Mouse (Mus musculus) macrophage (primary cell): Measurements from ENCODE around the gene Gtdc1. TPM values are rescaled to one million over a fixed set of nuclear protein-coding genes. Genes with fewer than 3 reads are reported as not detected.

Experiments used
- H3K27ac ChIP-seq: fragments of 350-480 bp; formaldehyde crosslinking; 2 replicates; pipeline ENCODE4 v1.9.0; 2021
- H3K36me3 ChIP-seq: fragments of 350-480 bp; formaldehyde crosslinking; 2 replicates; pipeline ENCODE4 v1.9.0; 2021; ENCODE audit errors: inconsistent target
- H3K4me3 ChIP-seq: fragments of 350-480 bp; formaldehyde crosslinking; 2 replicates; pipeline ENCODE4 v1.9.0; 2021; ENCODE audit errors: inconsistent target
- H3K79me2 ChIP-seq: fragments of 350-480 bp; formaldehyde crosslinking; 2 replicates; pipeline ENCODE4 v1.9.0; 2021; ENCODE audit errors: inconsistent target
- WGBS: methylation state at CpG from one replicate; pipeline ENCODE4 v1.1.7; 2026; ENCODE audit warnings: inconsistent platforms; ENCODE audit not compliant: missing documents; 5-methylcytosine and 5-hydroxymethylcytosine counted together
- polyA plus RNA-seq: library from polyadenylated mRNA; stranded (reverse); fragments of 250-400 nt; gene quantifications from 3 replicates; pipeline ENCODE4 v1.2.4, GENCODE M21; 2018; ENCODE audit warnings: inconsistent platforms

Gene Gtdc1
- polyA plus RNA-seq, 1 experiment from 2014 or later: 28.8 TPM

DNA sequence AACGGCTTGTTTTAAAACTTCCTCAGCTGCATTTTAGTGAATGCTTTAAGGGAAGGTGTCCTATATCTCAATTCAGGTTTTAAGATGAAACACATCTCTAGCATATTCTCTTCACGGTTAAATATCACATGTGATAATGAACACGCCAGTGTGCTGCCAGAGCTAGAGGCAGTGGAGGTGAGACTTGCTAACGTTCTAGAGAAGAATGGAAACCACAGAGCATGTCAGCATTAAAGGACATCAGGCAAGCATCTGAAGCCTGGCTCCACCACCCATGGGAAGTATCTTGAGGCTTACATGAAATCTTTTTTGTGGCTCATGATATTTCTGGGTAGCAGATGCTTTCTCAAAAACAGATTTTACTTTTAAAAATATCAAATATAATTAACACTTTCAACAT, 365.7 kb downstream of the Gtdc1 start:
- H3K36me3 ChIP-seq: no peaks in the 10 kb centered on the region
- H3K79me2 ChIP-seq: no peaks in the 10 kb centered on the region
- H3K27ac ChIP-seq: no peak overlapping the region
- WGBS: 93% methylated on average over 4 of the region's 4 CpGs
- no peak overlapping the region for H3K4me3 ChIP-seq

DNA sequence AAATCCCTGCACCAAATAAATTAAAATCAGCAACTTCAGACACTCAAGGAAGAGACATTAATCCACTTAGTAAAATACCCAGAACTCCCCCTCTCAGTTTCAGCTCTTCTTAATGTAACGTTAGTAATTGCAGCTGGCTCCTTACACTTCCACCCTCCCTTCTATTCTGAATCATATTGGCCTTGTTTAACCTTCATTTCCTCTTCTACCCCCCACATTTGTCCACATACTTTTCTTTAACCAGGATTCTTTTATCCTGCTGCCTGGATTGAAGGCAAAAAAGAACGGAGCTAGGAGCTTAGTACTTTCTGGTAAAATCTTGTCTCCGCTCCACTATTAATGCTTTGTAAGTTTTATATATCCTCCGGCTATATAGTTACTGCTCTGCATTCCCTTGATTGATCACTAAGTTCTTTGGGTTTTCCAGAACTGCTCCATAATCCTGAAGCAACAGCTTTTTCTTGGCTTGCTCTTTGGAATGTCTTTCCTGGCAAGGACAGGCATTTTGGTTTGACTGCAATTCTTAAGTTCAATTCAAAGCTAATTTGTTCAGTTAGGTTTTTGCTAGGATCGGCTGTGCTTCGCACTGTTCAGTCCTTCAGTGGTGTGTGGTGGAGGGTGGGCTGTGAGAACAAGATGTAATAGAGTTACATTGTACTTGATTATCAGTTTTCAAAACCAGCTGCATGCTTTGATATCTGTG, 368.1 kb downstream of the Gtdc1 start:
- 87% methylated on average over 6 of the region's 6 CpGs for WGBS
- Histone ChIP-seq H3K79me2 (no peaks in the 10 kb centered on the region), H3K27ac (no peak overlapping the region), H3K36me3 (no peaks in the 10 kb centered on the region), H3K4me3 (no peak overlapping the region)

DNA sequence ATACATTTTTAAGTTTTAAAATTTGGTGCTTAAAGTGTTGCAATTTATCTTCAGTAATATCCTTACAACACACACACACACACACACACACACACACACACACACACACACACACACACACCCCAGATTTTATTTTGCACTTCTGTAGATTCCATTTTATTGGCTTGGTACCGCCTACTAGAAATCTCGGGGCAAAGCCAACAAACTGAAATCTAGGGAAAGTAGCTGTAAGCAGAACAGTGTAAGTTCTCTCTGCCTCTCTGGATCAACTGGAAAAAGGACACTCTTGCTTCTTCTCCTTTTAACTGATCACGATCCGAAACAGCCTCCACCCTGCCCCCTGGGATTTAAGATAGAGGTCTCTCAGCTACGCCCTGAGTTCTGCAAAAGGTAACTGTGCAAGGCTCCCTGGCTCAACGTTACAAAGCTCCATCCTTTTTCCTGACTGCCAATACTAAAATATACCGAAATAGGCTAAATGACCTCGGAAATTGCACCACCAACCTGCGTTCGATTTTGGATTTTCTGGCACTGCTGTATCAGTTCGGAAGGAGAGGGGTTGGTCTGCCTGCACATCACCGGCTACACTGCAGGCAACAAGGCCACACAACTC, 369.7 kb downstream of the Gtdc1 start:
- Histone ChIP-seq H3K27ac (no peak overlapping the region), H3K79me2 (no peaks in the 10 kb centered on the region), H3K4me3 (no peak overlapping the region), H3K36me3 (no peaks in the 10 kb centered on the region)
- 70% methylated on average over 12 of the region's 12 CpGs for WGBS

DNA sequence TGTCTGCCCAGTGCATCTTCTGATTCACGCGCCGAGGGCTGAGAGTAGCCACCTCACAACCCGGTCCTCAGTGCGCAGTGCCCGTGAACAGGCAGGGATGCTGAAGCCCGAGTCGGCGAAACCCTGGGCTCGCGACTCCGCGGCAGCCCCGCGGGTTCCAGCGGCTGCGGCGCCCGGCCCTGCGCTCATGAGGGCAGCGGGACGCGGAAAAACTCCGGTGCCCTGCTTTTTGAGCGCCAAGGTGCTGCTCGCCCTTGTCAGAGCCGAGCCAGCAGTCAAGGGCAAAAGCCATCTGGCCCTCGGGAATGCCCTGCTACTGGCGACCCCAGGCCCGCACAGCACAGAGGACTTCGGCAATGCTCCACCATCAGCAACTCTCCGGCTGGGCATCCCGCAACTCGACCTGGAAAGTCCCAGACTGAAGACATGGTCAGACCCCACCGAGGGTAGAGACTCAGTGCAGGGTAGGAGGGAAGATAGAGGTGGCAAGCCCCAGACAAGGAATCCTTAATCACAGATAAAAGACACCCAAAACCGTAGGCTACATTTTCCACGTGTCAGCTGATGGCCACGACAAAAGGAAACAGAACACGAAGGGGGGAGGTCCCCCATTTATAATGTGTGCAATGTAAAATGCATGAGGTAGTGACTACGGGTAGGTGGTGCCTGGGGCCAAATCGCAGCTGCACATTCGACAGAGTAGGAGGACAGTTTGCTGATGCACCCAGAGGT, 370.4 kb downstream of the Gtdc1 start:
- Histone ChIP-seq H3K79me2 (no peaks in the 10 kb centered on the region), H3K4me3 (no peak overlapping the region)
- WGBS: 3% methylated on average over 42 of the region's 42 CpGs

DNA sequence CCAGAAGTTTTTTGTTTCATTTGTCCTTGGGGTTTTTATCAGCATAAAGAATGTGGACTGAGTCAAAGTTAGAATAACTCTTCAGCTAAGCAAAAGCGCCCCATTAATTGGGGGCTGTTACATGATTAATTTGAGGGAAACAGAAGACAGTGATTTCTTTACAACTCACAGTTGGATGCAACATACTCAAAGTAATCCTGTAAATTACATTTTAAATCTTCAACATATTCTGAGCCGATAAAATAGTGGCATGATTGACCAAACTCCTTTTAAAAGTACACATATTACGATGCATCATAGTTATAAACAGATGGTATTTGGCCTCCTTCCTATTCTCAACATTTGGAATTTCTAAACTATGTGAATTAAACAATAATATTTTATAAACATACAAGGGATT, 372.7 kb downstream of the Gtdc1 start:
- no peak overlapping the region for H3K27ac ChIP-seq
- no peak overlapping the region for H3K4me3 ChIP-seq
- no peaks in the 10 kb centered on the region for H3K79me2 ChIP-seq
- no peaks in the 10 kb centered on the region for H3K36me3 ChIP-seq
- WGBS: 90% methylated on average over 3 of the region's 3 CpGs

More for the DNA sequence above, 370.4 kb downstream of the Gtdc1 start:
- no peak overlapping the region for H3K27ac ChIP-seq
- no peaks in the 10 kb centered on the region for H3K36me3 ChIP-seq

DNA sequence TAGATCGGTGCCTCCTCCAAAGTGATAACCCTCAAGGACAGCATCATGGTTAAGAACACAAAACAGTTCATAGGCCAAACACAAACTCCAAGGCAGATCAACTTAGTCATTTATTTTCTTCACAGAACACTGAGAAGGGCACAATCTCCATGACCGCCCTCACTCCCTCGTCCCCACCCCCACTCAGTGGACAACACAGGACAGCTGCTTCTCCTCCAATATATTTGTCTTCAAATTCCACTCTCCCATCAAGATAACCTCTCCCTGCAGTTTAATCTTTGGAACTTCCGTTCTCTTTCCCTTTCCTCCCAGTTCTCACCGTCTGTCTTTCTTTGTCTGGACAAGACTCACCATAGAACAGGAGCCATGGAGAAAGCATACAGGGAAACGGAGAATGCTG, 378.1 kb downstream of the Gtdc1 start:
- Histone ChIP-seq H3K27ac (no peak overlapping the region), H3K4me3 (no peak overlapping the region), H3K79me2 (no peaks in the 10 kb centered on the region), H3K36me3 (no peaks in the 10 kb centered on the region)
- 92% methylated on average over 6 of the region's 6 CpGs for WGBS

DNA sequence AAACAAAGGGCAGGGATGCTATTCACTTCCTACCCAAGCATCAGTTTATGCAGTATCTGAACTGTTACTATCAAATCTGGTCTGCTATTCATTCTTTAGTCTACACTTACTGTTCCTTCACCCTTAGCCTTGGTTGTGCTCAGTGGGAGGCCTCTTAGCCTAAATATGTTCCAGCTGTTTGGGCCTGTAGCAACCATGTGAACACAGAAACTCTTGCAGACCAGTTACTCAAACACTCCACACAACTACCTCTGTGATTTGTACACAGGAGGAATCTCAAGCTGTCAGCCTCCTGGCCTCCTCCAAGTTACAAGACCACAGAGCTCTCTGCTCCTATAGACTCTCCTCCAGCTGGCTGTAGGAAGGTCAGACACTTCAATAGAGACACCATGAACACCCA, 384.7 kb downstream of the Gtdc1 start:
- Histone ChIP-seq H3K4me3 (no peak overlapping the region), H3K79me2 (no peaks in the 10 kb centered on the region), H3K27ac (no peak overlapping the region), H3K36me3 (no peaks in the 10 kb centered on the region)

DNA sequence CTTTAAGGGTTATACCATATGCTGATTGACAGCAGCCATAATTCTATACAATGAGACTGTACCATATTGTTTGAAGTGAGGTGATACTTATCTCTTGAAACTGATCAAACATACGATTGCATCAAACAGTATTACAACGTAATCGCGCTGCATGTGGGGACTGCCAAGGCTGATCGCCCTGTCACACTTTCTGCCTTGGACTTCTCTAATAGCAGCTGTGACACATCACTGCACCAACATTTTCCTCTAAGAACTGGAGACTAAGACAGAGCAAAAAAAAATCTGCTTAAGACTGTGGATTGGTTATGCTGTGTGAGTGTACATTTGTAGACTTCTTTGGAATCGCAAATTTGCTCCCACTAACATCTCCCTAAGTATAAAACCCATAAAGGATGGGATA, 385.7 kb downstream of the Gtdc1 start:
- Histone ChIP-seq H3K36me3 (no peaks in the 10 kb centered on the region), H3K27ac (no peak overlapping the region), H3K79me2 (no peaks in the 10 kb centered on the region), H3K4me3 (no peak overlapping the region)
- WGBS: 93% methylated on average over 6 of the region's 6 CpGs

DNA sequence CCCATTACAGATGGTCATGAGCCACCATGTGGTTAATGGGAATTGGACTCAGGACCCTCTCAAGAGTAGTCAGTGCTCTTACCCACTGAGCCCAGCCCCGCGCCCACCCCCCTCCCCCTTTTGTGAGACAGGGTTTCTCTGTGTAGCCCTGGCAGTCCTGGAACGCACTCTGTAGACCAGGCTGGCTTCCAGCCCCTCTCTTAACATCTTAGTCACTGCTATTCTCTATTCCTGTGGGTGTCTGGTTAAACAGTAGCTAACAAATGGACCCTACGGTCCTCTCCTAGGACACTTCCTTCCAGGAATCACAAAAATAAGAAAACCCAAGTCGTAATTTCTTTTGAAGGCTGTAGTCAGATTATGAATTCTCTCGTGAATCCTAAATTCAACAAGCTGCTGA, 386.6 kb downstream of the Gtdc1 start:
- H3K79me2 ChIP-seq: no peaks in the 10 kb centered on the region
- WGBS: 93% methylated on average over 6 of the region's 6 CpGs
- no peak overlapping the region for H3K27ac ChIP-seq
- no peaks in the 10 kb centered on the region for H3K36me3 ChIP-seq
- no peak overlapping the region for H3K4me3 ChIP-seq

DNA sequence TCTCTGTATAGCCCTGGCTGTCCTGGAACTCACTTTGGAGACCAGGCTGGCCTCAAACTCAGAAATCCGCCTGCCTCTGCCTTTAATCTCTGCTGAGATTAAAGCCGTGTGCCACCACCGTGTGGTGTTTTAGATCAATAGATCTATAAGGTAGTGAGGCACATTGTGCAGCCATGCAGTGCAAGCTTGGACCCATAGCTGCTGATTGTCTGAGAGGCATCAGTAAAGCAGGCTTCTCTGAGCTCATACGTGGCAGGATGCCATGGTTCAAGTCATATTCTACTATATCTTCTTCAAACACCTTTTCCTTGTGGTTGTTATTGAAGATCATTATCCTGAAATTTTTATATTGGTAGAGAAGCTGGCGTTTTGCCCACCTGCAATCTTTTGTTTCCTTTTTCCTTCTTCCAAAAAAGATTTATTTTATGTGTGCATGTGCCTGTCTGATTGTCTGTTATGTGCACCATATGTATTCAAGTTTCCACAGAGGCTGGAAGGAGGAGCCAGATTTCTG, 388.3 kb downstream of the Gtdc1 start:
- Histone ChIP-seq H3K4me3 (no peak overlapping the region), H3K79me2 (no peaks in the 10 kb centered on the region)
- 96% methylated on average over 5 of the region's 5 CpGs for WGBS

DNA sequence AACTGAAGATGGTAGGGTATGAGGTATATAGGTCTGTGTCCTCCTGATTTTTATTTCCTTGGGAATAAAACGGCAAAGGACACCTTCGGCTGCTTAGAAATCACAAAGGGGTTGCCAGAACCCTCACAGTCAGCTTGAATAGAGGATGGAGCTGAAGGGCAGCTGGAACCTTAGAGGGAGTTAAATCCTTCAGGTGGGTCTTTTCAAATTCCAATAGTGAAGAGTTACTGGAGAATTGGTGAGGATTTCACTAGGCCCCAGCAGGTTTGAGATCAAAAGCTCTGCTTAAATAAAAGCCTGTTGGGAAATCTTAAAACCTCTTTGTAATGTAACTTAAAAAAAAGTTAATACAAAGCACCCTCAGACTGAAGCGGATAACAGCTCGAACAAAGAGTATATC, 389.3 kb downstream of the Gtdc1 start:
- H3K27ac ChIP-seq: no peak overlapping the region
- 84% methylated on average over 4 of the region's 4 CpGs for WGBS
- no peaks in the 10 kb centered on the region for H3K36me3 ChIP-seq
- H3K4me3 ChIP-seq: no peak overlapping the region
- H3K79me2 ChIP-seq: no peaks in the 10 kb centered on the region

More for the DNA sequence above, 388.3 kb downstream of the Gtdc1 start:
- Histone ChIP-seq H3K27ac (no peak overlapping the region), H3K36me3 (no peaks in the 10 kb centered on the region)

DNA sequence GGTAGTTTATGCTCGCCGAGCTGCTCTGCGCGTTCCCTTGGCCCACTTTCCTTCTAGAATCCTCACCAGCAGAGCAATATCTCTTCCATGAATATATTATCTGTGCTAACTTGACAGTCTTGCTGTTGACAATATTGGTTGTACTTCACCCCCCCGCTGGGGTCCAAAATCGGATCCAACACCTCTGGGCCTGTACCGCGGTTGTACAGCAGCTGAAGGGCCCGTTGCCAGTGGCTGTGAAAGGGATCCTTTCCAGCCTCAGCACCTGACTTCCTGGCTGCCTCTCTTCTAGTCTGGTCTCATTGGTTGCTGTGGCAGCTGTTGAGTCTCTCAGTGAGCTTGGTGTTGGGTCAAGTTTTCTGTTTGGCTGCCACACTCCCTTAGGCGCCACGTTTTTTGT, 391.7 kb downstream of the Gtdc1 start:
- Histone ChIP-seq H3K36me3 (no peaks in the 10 kb centered on the region), H3K4me3 (no peak overlapping the region), H3K79me2 (no peaks in the 10 kb centered on the region), H3K27ac (no peak overlapping the region)
- 98% methylated on average over 11 of the region's 11 CpGs for WGBS

DNA sequence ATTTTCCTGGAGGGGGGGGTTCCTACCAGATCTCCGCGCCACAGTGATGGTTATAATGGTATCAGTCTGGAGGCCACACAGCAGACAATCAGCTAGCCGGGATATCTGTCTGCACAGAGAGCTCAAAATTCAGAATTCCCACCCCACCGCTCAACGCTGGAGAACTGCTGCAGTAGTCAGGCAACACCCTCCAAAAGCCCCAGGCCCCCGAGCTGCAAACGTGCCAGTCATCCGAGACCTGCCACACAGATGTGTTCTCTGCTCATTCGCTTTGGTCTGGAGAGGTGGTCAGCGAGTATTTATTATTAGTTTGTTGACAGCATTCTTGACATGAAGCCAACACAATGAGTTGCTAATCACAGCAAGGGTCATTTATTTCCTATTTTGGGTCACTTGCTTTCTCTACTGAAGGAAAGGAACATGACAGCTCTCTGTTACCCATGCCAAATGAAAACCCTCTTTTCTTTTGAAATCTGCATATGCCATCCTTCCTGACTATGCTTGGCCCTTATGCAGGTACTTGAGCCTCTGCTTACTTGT, 392.3 kb downstream of the Gtdc1 start:
- H3K27ac ChIP-seq: no peak overlapping the region
- no peaks in the 10 kb centered on the region for H3K36me3 ChIP-seq
- H3K79me2 ChIP-seq: no peaks in the 10 kb centered on the region
- H3K4me3 ChIP-seq: no peak overlapping the region
- 95% methylated on average over 10 of the region's 10 CpGs for WGBS

DNA sequence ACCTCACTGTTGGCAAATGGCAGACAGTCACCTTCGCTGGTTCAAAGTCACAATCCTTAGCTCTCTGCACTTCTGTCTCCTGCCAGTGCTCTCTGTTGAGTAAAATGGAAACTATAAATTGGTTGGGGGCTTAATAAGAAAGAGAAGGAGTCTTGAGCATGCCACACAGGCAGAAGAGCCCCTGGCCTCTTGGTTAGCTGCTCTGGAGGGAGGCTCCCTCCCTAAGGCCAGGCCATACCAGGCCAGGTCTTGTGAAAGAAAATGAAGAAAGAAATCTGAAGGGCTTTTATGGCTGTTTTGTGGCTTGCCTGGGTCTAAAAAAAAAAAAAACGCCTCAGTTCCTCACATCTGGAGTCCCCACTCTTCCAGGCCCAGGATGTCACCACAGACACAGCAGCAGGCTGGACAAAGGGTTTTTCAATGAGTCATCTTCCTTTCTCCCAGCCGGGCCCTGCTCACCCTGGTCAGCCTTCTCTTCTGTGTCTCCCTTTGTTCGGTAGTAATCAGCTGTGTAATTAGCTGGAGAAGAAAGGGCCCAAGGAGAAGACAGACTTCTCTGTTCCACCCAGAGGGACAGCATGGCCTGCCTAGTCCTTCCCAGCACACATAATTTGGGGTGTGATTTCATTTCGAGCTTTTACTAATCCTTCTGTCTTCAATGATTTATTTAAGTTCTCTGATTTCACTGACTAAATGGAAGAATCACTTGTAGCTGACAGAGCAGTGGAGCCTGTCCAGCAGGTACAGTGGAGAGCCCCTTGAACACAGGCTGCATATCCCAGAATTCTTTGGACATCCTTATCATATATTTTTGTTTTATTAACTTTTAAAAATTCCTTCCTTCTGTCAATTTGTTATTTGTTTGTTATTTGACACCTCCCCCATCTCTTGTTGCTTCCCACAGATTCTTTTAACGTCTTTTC, 401.1 kb downstream of the Gtdc1 start:
- WGBS: 48% methylated on average over 6 of the region's 6 CpGs
- no peaks in the 10 kb centered on the region for H3K79me2 ChIP-seq
- H3K36me3 ChIP-seq: no peaks in the 10 kb centered on the region
- no peak overlapping the region for H3K27ac ChIP-seq
- H3K4me3 ChIP-seq: no peak overlapping the region
